Mouse (Mus musculus): Measurements from ENCODE around the gene Rchy1. TPM values are rescaled to one million over a fixed set of nuclear protein-coding genes. Genes with fewer than 3 reads are reported as not detected.
"Not testable (repeated sequence)": the region's sequence is repeated elsewhere in the genome, so short reads cannot be mapped to it uniquely, and the experiment has no call there.

The Rchy1 gene
- polyA plus RNA-seq, 1 experiment from 2014 or later = 74.1 TPM

DNA sequence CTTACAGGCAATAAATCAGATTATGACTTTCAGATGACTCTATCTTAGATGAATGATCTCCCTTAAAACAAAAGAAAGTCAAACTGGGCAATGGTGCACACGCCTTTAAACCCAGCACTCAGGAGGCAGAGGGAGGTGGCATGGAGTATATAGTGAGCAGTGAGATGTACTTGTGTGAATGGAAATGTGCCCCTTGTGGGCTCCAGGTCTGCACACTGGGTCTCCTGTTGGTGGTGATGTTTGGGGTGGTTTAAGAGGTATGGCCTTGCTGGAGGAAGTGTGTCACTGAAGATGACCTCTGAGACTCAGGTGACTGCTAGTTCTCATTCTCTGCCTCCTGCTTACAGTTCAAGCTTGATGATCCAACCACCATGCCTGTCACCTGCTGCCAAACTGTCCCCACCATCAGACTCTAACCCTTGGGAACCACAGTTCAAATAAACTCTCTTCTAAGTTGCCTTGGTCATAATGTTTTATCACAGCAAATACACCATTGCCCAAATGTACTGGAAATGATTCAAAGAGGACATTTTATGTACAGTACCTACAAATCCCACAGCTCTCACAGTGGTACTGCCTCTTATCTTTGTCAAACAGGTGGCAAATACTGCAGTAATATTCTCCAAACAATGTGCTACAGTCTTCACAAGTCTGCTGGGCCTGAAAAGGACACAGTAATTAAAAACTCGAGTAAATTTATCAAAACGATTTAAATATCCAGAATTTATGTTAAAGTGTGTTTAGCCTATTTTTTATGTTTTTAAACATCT, 5.7 kb downstream of the Rchy1 start:
- Histone ChIP-seq H3K4me2 (replicated peaks) (no peak overlapping the region), H3K9me3 (no peaks in the 10 kb centered on the region), H3K4me3 (replicated peaks) (no peak overlapping the region), H3K4me1 (replicated peaks) (peaks cover 11% of the 10 kb centered on the region), H3K27ac (no peak overlapping the region), H3K27me3 (replicated peaks) (no peaks in the 10 kb centered on the region), H3K9ac (no peak overlapping the region), H3K36me3 (peaks cover 11% of the 10 kb centered on the region)
- WGBS = 87% methylated on average over 3 of the region's 3 CpGs
- no peak for ATAC-seq

DNA sequence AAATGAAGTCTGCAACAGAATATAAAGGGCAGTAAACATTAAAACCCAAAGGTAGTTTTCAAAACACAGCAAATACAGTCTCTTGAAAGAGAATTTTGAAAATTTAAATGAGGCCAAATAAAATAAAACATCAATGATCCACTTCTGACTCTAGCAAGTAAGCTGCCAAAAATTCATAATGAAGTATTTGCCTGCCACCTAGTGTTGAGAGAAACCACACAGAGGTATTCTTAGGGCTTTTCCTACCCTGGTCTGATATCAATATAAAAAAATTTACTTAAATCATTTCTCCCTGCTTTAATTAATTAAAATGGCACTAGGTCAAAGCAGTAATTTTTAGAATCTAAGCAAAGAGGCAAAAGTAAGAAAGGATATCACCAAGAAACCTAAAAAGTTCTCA, 11.5 kb downstream of the Rchy1 start:
- Histone ChIP-seq H3K4me3 (replicated peaks) (no peak overlapping the region), H3K36me3 (peaks cover 22% of the 10 kb centered on the region), H3K4me2 (replicated peaks) (no peak overlapping the region), H3K9ac (no peak overlapping the region), H3K9me3 (no peaks in the 10 kb centered on the region), H3K4me1 (replicated peaks) (no peaks in the 10 kb centered on the region), H3K27ac (no peak overlapping the region), H3K27me3 (replicated peaks) (no peaks in the 10 kb centered on the region)
- no peak for ATAC-seq

GRCm38 (mm10) chr5:91949441-91949840, 13.4 kb downstream of the Rchy1 start:
- ATAC-seq = no peak
- H3K9me3 ChIP-seq = no peaks in the 10 kb centered on the region
- H3K4me2 ChIP-seq (replicated peaks) = no peak overlapping the region
- H3K36me3 ChIP-seq = peaks cover 17% of the 10 kb centered on the region
- no peak overlapping the region for H3K9ac ChIP-seq
- H3K27ac ChIP-seq = no peak overlapping the region
- H3K4me1 ChIP-seq (replicated peaks) = no peaks in the 10 kb centered on the region
- no peak overlapping the region for H3K4me3 ChIP-seq (replicated peaks)
- WGBS = 96% methylated on average over 7 of the region's 7 CpGs
- no peaks in the 10 kb centered on the region for H3K27me3 ChIP-seq (replicated peaks)

- H3K4me1 ChIP-seq (replicated peaks) = no peaks in the 10 kb centered on the region
- H3K36me3 ChIP-seq = peaks cover 17% of the 10 kb centered on the region
- H3K4me3 ChIP-seq (replicated peaks) = no peak overlapping the region
- H3K9ac ChIP-seq = no peak overlapping the region
- H3K4me2 ChIP-seq (replicated peaks) = no peak overlapping the region
- no peak overlapping the region for H3K27ac ChIP-seq
- WGBS = 95% methylated on average over 4 of the region's 4 CpGs
- no peaks in the 10 kb centered on the region for H3K9me3 ChIP-seq
- ATAC-seq = no peak
- no peaks in the 10 kb centered on the region for H3K27me3 ChIP-seq (replicated peaks)
Observed at GRCm38 (mm10) chr5:91947008-91947407, 15.9 kb downstream of the Rchy1 start.

GRCm38 (mm10) chr5:91945609-91946008, 17.3 kb downstream of the Rchy1 start:
- H3K27ac ChIP-seq; H3K9me3 ChIP-seq; H3K4me3 ChIP-seq (replicated peaks); H3K4me1 ChIP-seq (replicated peaks); H3K9ac ChIP-seq; ATAC-seq; H3K27me3 ChIP-seq (replicated peaks); H3K4me2 ChIP-seq (replicated peaks): not testable (repeated sequence)
- WGBS = 78% methylated on average over 1 of the region's 1 CpGs
- peaks cover 14% of the 10 kb centered on the region for H3K36me3 ChIP-seq

- Histone ChIP-seq H3K4me3 (replicated peaks) (no peak overlapping the region), H3K9me3 (no peaks in the 10 kb centered on the region), H3K4me2 (replicated peaks) (no peak overlapping the region), H3K9ac (no peak overlapping the region), H3K27ac (no peak overlapping the region), H3K27me3 (replicated peaks) (no peaks in the 10 kb centered on the region), H3K4me1 (replicated peaks) (no peaks in the 10 kb centered on the region), H3K36me3 (no peaks in the 10 kb centered on the region)
- 68% methylated on average over 2 of the region's 2 CpGs for WGBS
- ATAC-seq = no peak
Observed at GRCm38 (mm10) chr5:91913231-91913630, 49.6 kb downstream of the Rchy1 start.

GRCm38 (mm10) chr5:91911384-91912106, 51.3 kb downstream of the Rchy1 start:
- ATAC-seq = no peak
- no peak overlapping the region for H3K4me2 ChIP-seq (replicated peaks)
- no peaks in the 10 kb centered on the region for H3K9me3 ChIP-seq
- H3K4me1 ChIP-seq (replicated peaks) = no peaks in the 10 kb centered on the region
- WGBS = 73% methylated on average over 13 of the region's 13 CpGs
- no peaks in the 10 kb centered on the region for H3K27me3 ChIP-seq (replicated peaks)
- H3K27ac ChIP-seq = no peak overlapping the region
- no peak overlapping the region for H3K9ac ChIP-seq
- no peaks in the 10 kb centered on the region for H3K36me3 ChIP-seq
- H3K4me3 ChIP-seq (replicated peaks) = no peak overlapping the region

GRCm38 (mm10) chr5:91910616-91911015, 52.3 kb downstream of the Rchy1 start:
- H3K27ac ChIP-seq = no peak overlapping the region
- H3K4me2 ChIP-seq (replicated peaks) = no peak overlapping the region
- H3K9me3 ChIP-seq = no peaks in the 10 kb centered on the region
- 94% methylated on average over 4 of the region's 4 CpGs for WGBS
- H3K36me3 ChIP-seq = no peaks in the 10 kb centered on the region
- no peaks in the 10 kb centered on the region for H3K27me3 ChIP-seq (replicated peaks)
- H3K4me3 ChIP-seq (replicated peaks) = no peak overlapping the region
- no peak for ATAC-seq
- H3K9ac ChIP-seq = no peak overlapping the region
- H3K4me1 ChIP-seq (replicated peaks) = no peaks in the 10 kb centered on the region

DNA sequence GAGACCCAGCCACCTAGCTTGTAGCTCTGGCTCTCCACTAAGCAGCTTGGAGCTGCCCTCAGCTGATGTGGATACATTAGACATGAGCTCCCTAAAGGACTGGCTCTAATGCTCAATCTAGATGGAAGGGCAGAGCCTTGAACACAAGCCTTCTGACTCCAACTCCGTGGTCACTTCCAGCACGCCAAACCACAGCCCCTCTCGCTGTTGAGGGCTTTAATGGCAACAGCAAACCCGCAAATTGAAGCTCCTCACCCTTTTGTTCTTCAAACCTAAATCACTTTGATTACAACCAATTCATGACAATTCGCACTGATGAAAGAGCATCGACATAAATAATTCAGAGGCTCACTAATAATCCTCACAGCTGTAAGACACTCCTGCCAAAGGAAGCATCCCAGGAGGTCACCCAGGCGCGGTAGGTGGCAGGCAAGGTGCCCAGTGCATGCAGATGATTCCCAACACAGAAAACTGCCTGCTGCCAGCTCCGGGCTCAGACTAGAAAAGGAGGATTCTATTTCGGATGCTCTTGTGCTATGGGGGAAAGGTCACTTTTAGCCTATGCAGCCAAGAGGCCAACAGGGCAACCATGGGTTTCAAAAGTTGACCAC, 53.8 kb downstream of the Rchy1 start:
- ATAC-seq = no peak
- WGBS = 70% methylated on average over 10 of the region's 10 CpGs
- Histone ChIP-seq H3K27ac (no peak overlapping the region), H3K4me3 (replicated peaks) (no peak overlapping the region), H3K27me3 (replicated peaks) (no peaks in the 10 kb centered on the region), H3K36me3 (no peaks in the 10 kb centered on the region), H3K9me3 (no peaks in the 10 kb centered on the region), H3K4me1 (replicated peaks) (no peaks in the 10 kb centered on the region), H3K4me2 (replicated peaks) (no peak overlapping the region), H3K9ac (no peak overlapping the region)

Other genes starting within 250 kb of the Rchy1 start
- not detected in 2 replicates for gene Odaph, start 24.4 kb upstream of the Rchy1 start, polyA plus RNA-seq (2015; fragmentation: Nextera tagmentation; extraction: Ambion mirVana)
- gene Cdkl2, start 80.8 kb upstream of the Rchy1 start, polyA plus RNA-seq (2015; fragmentation: Nextera tagmentation; extraction: Ambion mirVana) = 2.6 and 2.8 TPM in 2 replicates
- gene G3bp2, start 120.7 kb upstream of the Rchy1 start, polyA plus RNA-seq (2015; fragmentation: Nextera tagmentation; extraction: Ambion mirVana) = 162 and 195 TPM in 2 replicates
- gene Uso1, start 174.9 kb upstream of the Rchy1 start, polyA plus RNA-seq (2015; fragmentation: Nextera tagmentation; extraction: Ambion mirVana) = 42.4 and 45.9 TPM in 2 replicates

Data from intestine, embryonic 15.5 days (tissue).